Mouse (Mus musculus): ENCODE data around the gene Zfhx2. TPM values are rescaled to one million over a fixed set of nuclear protein-coding genes. Genes with fewer than 3 reads are reported as not detected.

Gene Zfhx2
- polyA plus RNA-seq, 1 experiment from 2014 or later: 21.5 TPM

DNA sequence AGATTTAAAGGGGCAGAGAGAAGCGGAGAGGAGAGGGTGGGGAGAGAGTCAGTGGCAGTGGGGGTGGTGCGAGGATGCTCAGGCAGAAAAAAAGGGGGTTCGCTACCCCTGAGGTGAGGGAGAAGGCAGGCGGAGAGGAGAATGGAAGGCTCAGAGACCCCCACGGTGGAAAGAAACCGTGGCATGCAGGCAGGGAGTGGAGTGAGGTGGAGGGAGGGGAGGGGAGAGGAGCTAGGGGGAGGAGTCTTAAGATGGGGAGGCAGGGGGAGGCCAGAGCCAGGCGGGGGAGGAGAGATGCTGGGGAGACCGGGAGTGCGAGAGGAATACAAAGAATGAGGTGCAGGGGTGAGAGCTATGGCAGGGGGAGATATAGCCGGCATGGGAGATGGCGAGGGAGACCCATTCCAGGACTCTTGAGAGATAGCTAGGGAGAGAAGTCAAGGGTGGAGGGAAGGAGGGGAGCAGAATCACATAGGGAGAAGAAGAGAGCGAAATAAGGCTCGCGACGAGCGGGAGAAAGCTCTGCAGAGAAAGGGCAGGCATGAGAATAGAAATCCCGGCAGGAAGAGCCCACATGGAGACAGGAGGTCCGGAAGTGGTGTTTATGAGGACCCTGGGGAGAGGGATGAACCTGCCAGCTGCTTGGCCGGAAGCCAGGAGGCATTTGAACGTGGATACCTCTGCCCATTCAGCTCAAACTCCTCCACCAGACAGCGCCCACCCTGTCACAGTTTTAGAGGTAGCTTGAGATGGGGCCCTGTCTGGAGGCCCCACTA is 24.5 kb upstream of the Zfhx2 start, which contains the start of gene Jph4:
Jph4 (minus strand) TSS at position 511 of the 776 bp plus-strand sequence.
- peaks cover 14% of the 10 kb centered on the region for H3K36me3 ChIP-seq (replicated peaks; ENCODE audit: control insufficient read depth, insufficient read depth)
- H3K4me1 ChIP-seq (replicated peaks; ENCODE audit: control insufficient read depth, insufficient read depth, low read length): peaks cover 33% of the 10 kb centered on the region
- no peaks in the 10 kb centered on the region for H3K9me3 ChIP-seq (ENCODE audit: control insufficient read depth, low read length)
- 2% methylated on average over 21 of the region's 21 CpGs for WGBS
- ATAC-seq (ENCODE audit: low FRiP score) (peak; percentile 77), DNase-seq (ENCODE audit: low spot score) (peak; percentile 60)
- H3K27me3 ChIP-seq (ENCODE audit: control insufficient read depth, insufficient read depth, low read length): peaks cover 10% of the 10 kb centered on the region; the same call in 1 of the 2 replicates
- H3K4me2 ChIP-seq (replicated peaks): peak within 1 kb of the TSS; percentile 86
- peak within 1 kb of the TSS; percentile 96 for H3K27ac ChIP-seq
- peak within 1 kb of the TSS; percentile 90 for H3K9ac ChIP-seq
- H3K4me3 ChIP-seq (replicated peaks; ENCODE audit: low read length): peak within 1 kb of the TSS; percentile 86

DNA sequence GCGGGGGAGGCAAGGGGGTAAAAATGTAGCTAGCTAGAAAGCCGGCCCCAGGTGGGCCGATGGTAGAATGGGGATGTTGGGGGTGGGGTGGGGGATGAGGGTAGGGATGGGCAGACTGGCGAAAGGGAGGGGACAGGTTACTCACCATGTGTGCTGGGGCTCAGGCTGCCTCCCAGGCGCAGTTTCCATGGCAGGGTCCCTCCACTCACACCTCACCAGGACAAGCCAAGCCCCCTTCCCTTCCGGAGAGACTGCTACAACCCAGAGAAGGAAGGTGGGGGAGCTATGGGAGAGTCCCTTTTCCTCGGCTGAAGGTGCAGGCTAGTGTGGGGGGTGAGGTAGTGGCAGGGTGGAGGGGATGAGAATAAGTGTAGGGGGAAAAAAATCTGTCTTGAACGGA is 23.7 kb upstream of the Zfhx2 start:
- peak overlapping the region; percentile 96 for H3K27ac ChIP-seq
- peak; percentile 28; the same call in 1 of the 2 replicates for ATAC-seq (ENCODE audit: low FRiP score)
- peak overlapping the region; percentile 86 for H3K4me2 ChIP-seq (replicated peaks)
- WGBS: 0% methylated on average over 8 of the region's 8 CpGs
- H3K9me3 ChIP-seq (ENCODE audit: control insufficient read depth, low read length): no peaks in the 10 kb centered on the region
- H3K4me1 ChIP-seq (replicated peaks; ENCODE audit: control insufficient read depth, insufficient read depth, low read length): peaks cover 34% of the 10 kb centered on the region
- H3K27me3 ChIP-seq (ENCODE audit: control insufficient read depth, insufficient read depth, low read length): peaks cover 10% of the 10 kb centered on the region; the same call in 1 of the 2 replicates
- no peak for DNase-seq (ENCODE audit: low spot score)
- H3K36me3 ChIP-seq (replicated peaks; ENCODE audit: control insufficient read depth, insufficient read depth): peaks cover 14% of the 10 kb centered on the region
- H3K9ac ChIP-seq: peak overlapping the region; percentile 90
- peak overlapping the region; percentile 86 for H3K4me3 ChIP-seq (replicated peaks; ENCODE audit: low read length)

DNA sequence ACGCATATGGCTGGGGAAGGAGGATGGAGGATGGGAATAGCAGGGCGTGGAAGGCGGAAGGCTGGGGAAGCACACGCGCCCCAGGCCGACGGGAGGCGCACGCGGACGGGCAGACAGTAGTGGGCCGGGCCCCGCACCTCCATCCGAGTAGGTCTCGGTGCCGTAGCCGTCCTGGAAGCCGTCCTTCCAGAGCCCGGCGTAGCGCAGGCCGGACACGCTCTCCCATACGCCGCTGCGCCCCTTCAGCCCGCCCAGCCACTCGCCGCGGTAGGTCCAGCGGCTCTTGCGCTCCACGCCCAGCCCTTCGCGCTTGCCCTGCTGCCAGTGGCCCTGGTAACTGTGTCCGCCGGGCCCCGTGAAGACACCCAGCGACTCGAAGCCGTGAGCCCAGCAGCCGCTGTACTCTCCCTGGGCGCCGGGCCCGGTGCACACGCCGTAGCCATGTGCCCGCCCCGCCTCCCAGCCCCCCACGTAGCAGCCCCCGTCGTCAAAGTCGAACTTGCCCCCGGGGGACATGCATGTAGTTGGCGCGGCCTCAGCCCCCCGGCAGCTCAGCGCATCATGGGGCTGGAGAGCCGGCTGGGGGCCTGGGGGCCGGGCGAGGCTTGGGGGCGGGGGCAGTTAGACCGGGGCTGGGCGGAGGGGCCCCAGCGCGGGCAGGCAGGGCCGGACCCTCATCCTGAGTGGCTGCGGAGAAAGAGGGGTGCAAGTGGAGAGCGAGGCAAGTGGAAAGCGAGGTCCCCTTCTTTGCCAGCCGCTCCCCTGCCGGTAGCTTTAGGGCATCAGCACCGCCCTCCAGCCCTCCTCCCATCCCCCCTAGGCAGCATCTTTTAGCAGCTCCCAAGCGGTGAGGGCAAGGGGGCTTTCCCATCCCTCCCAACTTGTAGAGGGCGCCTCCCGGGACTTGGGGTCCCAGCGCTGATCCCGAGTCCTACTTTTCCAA is 22.9 kb upstream of the Zfhx2 start:
- ATAC-seq (ENCODE audit: low FRiP score) (peak; percentile 43), DNase-seq (ENCODE audit: low spot score) (peak; percentile 57)
- no peaks in the 10 kb centered on the region for H3K9me3 ChIP-seq (ENCODE audit: control insufficient read depth, low read length)
- peaks cover 34% of the 10 kb centered on the region for H3K4me1 ChIP-seq (replicated peaks; ENCODE audit: control insufficient read depth, insufficient read depth, low read length)
- H3K4me2 ChIP-seq (replicated peaks): peak overlapping the region; percentile 86
- under 1% methylated on average over 67 of the region's 78 CpGs for WGBS
- H3K27me3 ChIP-seq (ENCODE audit: control insufficient read depth, insufficient read depth, low read length): peaks cover 10% of the 10 kb centered on the region; the same call in 1 of the 2 replicates
- H3K9ac ChIP-seq: peak overlapping the region; percentile 90
- peak overlapping the region; percentile 96 for H3K27ac ChIP-seq
- peaks cover 18% of the 10 kb centered on the region for H3K36me3 ChIP-seq (replicated peaks; ENCODE audit: control insufficient read depth, insufficient read depth)
- H3K4me3 ChIP-seq (replicated peaks; ENCODE audit: low read length): peak overlapping the region; percentile 86

DNA sequence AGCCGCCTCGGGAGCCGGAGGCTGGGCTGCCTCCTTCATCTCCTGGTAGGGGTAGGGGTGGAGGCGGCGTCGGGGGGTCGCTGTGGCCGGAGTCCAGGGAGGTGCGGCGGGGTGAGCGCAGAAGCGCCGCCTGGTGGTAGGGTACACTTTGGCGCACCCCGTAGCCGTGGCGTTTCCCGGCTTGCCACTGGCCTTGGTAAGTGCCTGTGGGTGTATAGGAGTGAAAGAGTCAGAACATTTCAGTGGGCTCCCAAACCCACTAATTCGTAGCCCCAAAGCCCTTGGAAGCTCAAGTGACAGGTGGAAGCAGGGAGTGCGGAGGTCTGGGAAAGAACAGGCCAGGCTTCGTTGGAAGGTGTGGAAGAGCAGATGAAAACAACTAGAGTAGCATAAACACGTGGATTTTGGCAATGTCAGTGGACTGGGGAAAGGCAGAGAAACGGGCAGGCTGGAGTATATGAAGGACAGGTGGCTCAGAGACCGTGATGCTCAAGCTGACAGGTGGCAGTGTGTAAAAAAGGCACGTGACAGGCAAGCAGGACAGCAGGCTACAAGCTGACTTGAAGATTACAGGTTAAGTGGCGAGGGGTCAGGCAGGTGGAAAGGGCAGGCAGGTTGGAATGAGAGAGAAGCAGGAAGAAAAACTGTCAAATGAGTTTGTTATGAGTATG is 22.0 kb upstream of the Zfhx2 start:
- Histone ChIP-seq H3K9ac (peak overlapping the region; percentile 90), H3K4me3 (replicated peaks; ENCODE audit: low read length) (peak overlapping the region; percentile 86), H3K9me3 (ENCODE audit: control insufficient read depth, low read length) (no peaks in the 10 kb centered on the region), H3K36me3 (replicated peaks; ENCODE audit: control insufficient read depth, insufficient read depth) (peaks cover 19% of the 10 kb centered on the region), H3K4me1 (replicated peaks; ENCODE audit: control insufficient read depth, insufficient read depth, low read length) (peaks cover 40% of the 10 kb centered on the region), H3K4me2 (replicated peaks) (peak overlapping the region; percentile 86), H3K27ac (peak overlapping the region; percentile 96; the same call in 1 of the 2 replicates), H3K27me3 (ENCODE audit: control insufficient read depth, insufficient read depth, low read length) (peaks cover 10% of the 10 kb centered on the region; the same call in 1 of the 2 replicates)
- ATAC-seq (ENCODE audit: low FRiP score): no peak
- no peak for DNase-seq (ENCODE audit: low spot score)
- WGBS: 9% methylated on average over 23 of the region's 26 CpGs

DNA sequence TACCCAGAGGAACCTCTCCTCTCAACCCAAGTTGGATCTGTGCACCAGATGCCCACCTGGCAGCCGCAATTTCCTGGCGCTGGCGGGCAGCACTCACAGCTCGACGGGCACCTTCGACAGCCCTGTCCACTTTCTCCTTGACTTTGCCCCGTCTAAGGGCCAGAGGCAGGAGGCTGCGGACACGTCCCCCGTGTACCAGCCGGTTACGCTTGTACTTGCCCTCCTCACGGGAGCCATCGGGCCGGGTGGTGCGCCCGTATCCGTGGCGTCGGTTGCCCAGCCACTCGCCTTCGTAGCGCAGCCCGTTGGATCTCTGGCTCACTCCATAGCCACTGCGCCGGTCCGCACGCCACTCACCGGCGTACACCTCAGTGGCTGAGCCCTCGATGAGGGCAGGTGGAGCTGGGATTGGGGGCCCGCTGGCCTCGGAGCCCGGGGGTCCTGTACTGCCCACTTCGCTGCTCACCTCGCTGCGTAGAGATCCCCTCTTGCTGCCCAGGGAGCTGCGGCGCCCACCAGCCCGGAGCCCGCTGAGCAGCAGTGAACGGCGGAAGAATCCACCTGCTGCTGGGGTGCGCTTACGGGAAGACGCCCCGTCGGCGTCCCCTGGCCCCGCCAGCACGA is 21.3 kb upstream of the Zfhx2 start:
- H3K4me2 ChIP-seq (replicated peaks): peak overlapping the region; percentile 86
- H3K4me1 ChIP-seq (replicated peaks; ENCODE audit: control insufficient read depth, insufficient read depth, low read length): peaks cover 47% of the 10 kb centered on the region
- H3K9me3 ChIP-seq (ENCODE audit: control insufficient read depth, low read length): no peaks in the 10 kb centered on the region
- H3K27me3 ChIP-seq (ENCODE audit: control insufficient read depth, insufficient read depth, low read length): peaks cover 10% of the 10 kb centered on the region; the same call in 1 of the 2 replicates
- DNase-seq (ENCODE audit: low spot score) (no peak), ATAC-seq (ENCODE audit: low FRiP score) (no peak)
- no peak overlapping the region for H3K27ac ChIP-seq
- 71% methylated on average over 51 of the region's 51 CpGs for WGBS
- peak overlapping the region; percentile 90; the same call in 1 of the 2 replicates for H3K9ac ChIP-seq
- H3K36me3 ChIP-seq (replicated peaks; ENCODE audit: control insufficient read depth, insufficient read depth): peaks cover 19% of the 10 kb centered on the region
- H3K4me3 ChIP-seq (replicated peaks; ENCODE audit: low read length): peak overlapping the region; percentile 86

DNA sequence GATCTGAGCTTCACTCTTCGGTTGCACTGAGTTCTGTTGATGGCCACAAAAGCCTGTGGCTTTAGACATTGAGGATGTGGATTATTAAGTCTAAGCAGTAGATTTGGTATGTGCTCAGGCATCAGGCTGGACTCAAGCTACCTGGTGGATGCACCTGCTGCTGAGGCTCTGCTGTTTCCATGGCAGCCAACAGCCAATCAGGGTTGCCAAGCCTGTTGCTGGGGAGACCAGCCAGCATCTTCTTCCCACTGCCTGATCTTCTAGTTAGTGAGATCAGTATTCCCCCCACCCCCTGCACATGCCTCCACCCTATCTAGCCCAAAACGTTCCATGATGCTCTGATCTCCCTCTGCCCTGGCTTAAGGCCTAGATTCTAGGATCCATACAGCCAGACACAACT is 19.6 kb upstream of the Zfhx2 start:
- DNase-seq (ENCODE audit: low spot score) (no peak), ATAC-seq (ENCODE audit: low FRiP score) (no peak)
- Histone ChIP-seq H3K27me3 (ENCODE audit: control insufficient read depth, insufficient read depth, low read length) (peaks cover 10% of the 10 kb centered on the region; the same call in 1 of the 2 replicates), H3K4me1 (replicated peaks; ENCODE audit: control insufficient read depth, insufficient read depth, low read length) (peaks cover 43% of the 10 kb centered on the region), H3K4me3 (replicated peaks; ENCODE audit: low read length) (no peak overlapping the region), H3K4me2 (replicated peaks) (no peak overlapping the region), H3K27ac (no peak overlapping the region), H3K9me3 (ENCODE audit: control insufficient read depth, low read length) (no peaks in the 10 kb centered on the region), H3K36me3 (replicated peaks; ENCODE audit: control insufficient read depth, insufficient read depth) (peaks cover 23% of the 10 kb centered on the region), H3K9ac (no peak overlapping the region)
- WGBS: 71% methylated on average over 2 of the region's 2 CpGs

DNA sequence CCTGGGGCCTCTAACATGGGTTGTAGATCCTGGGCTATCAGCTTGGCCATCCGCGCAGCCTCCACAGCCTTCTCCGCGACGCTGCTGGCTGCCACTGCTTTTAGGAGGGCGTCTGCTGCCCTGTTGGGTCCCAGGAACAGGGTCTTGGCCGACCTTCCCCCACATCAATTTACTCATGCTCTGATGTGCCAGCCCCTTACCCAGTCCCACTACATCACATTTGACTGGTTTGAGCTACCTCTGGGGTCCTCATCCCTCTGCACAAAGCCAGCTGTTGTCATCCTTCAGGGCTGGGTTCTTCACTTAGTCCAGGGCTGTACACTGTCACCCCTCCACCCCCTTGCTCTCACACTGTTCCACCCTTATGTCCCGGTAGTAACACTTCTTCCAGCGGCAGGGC is 18.0 kb upstream of the Zfhx2 start:
- H3K4me2 ChIP-seq (replicated peaks): no peak overlapping the region
- ATAC-seq (ENCODE audit: low FRiP score) (no peak), DNase-seq (ENCODE audit: low spot score) (no peak)
- H3K36me3 ChIP-seq (replicated peaks; ENCODE audit: control insufficient read depth, insufficient read depth): peaks cover 23% of the 10 kb centered on the region
- H3K9me3 ChIP-seq (ENCODE audit: control insufficient read depth, low read length): no peaks in the 10 kb centered on the region
- H3K9ac ChIP-seq: no peak overlapping the region
- H3K4me1 ChIP-seq (replicated peaks; ENCODE audit: control insufficient read depth, insufficient read depth, low read length): peaks cover 53% of the 10 kb centered on the region
- H3K4me3 ChIP-seq (replicated peaks; ENCODE audit: low read length): no peak overlapping the region
- H3K27ac ChIP-seq: no peak overlapping the region
- WGBS: 28% methylated on average over 9 of the region's 9 CpGs
- peaks cover 10% of the 10 kb centered on the region; the same call in 1 of the 2 replicates for H3K27me3 ChIP-seq (ENCODE audit: control insufficient read depth, insufficient read depth, low read length)

DNA sequence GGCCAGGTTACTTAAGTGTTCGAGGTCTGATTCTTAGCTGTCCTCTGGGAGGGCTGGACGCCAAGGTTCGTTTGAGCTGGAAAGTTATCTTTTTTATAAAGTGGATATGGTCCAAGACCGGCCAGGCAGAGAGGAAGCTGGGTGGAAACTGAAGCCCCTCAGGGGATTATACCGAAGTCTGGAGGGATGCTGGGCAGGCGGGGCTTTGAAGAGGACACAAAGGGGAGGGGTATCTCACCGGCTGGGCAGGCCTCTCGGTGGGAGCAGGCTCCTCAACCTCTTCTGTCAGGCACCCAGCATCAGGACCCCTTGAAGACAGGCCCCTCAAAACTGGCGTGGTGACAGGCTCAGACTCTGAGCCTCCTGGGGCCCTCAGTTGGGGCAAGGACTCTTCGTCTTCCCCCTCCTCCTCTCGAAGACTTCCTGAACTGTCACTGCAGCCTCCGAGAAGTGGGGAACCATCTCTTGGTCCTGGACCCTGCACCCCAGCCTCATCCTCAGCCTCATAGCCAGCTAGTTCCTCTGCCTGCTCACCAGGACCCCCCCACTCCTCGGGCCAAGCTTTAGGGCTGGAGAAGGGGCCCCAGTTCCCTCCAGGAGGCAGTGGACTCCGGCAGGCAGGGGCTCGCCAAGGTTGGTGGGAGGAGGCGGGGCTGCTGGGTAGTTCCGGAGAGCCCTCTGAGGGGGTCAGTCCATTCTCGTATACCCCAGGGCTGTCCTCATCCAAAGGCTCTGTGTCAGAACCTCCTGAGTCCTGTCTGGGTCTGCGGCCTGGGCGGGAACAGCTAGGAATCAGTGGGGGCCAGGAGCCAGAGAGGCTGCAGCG is 17.1 kb upstream of the Zfhx2 start:
- Histone ChIP-seq H3K27ac (peak overlapping the region; percentile 76), H3K9me3 (ENCODE audit: control insufficient read depth, low read length) (no peaks in the 10 kb centered on the region), H3K36me3 (replicated peaks; ENCODE audit: control insufficient read depth, insufficient read depth) (peaks cover 23% of the 10 kb centered on the region), H3K9ac (peak overlapping the region; percentile 28; the same call in 1 of the 2 replicates), H3K4me1 (replicated peaks; ENCODE audit: control insufficient read depth, insufficient read depth, low read length) (peaks cover 52% of the 10 kb centered on the region), H3K4me3 (replicated peaks; ENCODE audit: low read length) (no peak overlapping the region), H3K27me3 (ENCODE audit: control insufficient read depth, insufficient read depth, low read length) (peaks cover 10% of the 10 kb centered on the region; the same call in 1 of the 2 replicates), H3K4me2 (replicated peaks) (peak overlapping the region; percentile 21; the same call in 1 of the 2 replicates)
- WGBS: 15% methylated on average over 21 of the region's 21 CpGs
- DNase-seq (ENCODE audit: low spot score) (no peak), ATAC-seq (ENCODE audit: low FRiP score) (no peak)
